ENCODE assay signal across 13 mouse cellular contexts in genomic region chr16:45104993-45105392, GRCm38 (mm10).
"Had no signal": no experiment of that assay in that cellular context is flagged by ENCODE, and none has a peak within 500 bp of the region (broad histone marks: within the 10 kb centered on the region; RNA-seq: fewer than 3 reads in every experiment).

No protein-coding gene starts in this region.

- H3K4me2 ChIP-seq: limb, embryonic 13.5 days; liver, embryonic 11.5 days; liver, embryonic 15.5 days; midbrain, embryonic 13.5 days had no signal

- H3K27me3 ChIP-seq: limb, embryonic 13.5 days; liver, embryonic 15.5 days; midbrain, embryonic 13.5 days had no signal

- ATAC-seq: lung, postnatal 0 days; midbrain, embryonic 13.5 days had no signal

- H3K9me3 ChIP-seq: limb, embryonic 13.5 days; liver, embryonic 15.5 days; midbrain, embryonic 13.5 days had no signal

- H3K9ac ChIP-seq: limb, embryonic 13.5 days; liver, embryonic 15.5 days; midbrain, embryonic 13.5 days had no signal

- DNase-seq: kidney, postnatal 10 days; kidney, postnatal 4 days; lung, adult 2 months; lung, postnatal 36 days; thymus, adult 18-20 months; thymus, postnatal 14 days had no signal

- H3K27ac ChIP-seq: layer of hippocampus, adult 2 months; limb, embryonic 13.5 days; liver, embryonic 15.5 days; midbrain, embryonic 13.5 days; stomach, postnatal 0 days had no signal

- H3K4me1 ChIP-seq: limb, embryonic 13.5 days; liver, embryonic 15.5 days; midbrain, embryonic 13.5 days had no signal

- H3K36me3 ChIP-seq: liver, embryonic 15.5 days; midbrain, embryonic 13.5 days had no signal

- H3K4me3 ChIP-seq: layer of hippocampus, adult 2 months; limb, embryonic 13.5 days; liver, embryonic 15.5 days; midbrain, embryonic 13.5 days had no signal
